Mouse (Mus musculus) cerebellum, postnatal 4 days (tissue): ENCODE data around the gene Bcas1.
A peak's percentile ranks its signal among the peaks of the same experiment; 100 is the strongest.
"Not testable (repeated sequence)": the region's sequence is repeated elsewhere in the genome, so short reads cannot be mapped to it uniquely, and the experiment has no call there.

Source experiments
- DNase-seq, 2 experiments: peaks; one replicate each; pipeline ENCODE4 v3.0.0; 2022; ENCODE audit warnings: low spot score in 2 of 2, mixed read lengths in 1 of 2

Gene Bcas1

DNA sequence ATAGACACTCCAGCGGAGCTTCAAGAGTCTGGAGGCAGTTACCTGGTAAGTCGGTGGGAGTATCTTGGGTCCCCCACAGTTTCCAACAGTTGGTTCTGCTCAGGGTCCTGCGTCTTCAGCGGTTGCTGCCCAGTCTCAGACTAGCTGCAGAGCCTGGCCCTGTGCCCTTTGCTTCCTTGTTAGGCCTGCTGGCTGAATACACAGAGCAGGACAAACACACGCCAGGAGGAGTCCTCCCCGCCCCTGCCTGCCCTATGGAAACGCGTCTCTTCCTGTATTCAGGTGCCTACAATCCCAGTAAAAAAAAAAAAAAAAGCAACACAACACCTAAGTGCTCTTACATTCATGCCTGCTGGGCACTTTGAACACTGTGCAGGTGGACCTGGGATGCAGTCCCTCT is at the start of gene Bcas1:
Gene Bcas1, minus strand, starts transcription at position 142 of the 400 bp plus-strand sequence.
- no peak for DNase-seq

- DNase-seq, result no peak
Observed at GRCm38 (mm10) chr2:170476643-170477042, 49.0 kb upstream of the Bcas1 start.

DNA sequence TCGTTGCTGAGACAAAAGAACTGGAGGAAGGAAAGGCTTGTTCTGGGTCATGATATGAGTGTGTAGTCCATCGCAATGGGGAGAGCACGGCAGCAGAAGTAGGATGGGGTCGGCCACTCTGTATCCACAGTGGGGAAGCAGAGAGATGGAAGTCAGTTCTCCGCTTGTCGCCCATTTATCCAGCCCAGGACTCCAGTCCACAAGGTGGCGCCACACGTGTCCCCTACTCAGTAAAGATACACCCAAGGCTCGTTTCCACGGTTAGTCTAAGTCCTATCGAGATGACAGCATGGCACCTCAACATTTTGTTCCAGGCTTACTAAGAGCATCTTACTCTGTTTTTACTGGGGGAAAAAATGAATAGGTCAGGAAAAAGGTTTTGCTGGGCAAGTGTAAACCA is 48.6 kb upstream of the Bcas1 start:
- no peak for DNase-seq

GRCm38 (mm10) chr2:170475164-170475563 is 47.5 kb upstream of the Bcas1 start:
- no peak for DNase-seq

- no peak for DNase-seq
Observed at GRCm38 (mm10) chr2:170474125-170474524, 46.5 kb upstream of the Bcas1 start.

- DNase-seq, result no peak
Observed at GRCm38 (mm10) chr2:170470591-170470990, 42.9 kb upstream of the Bcas1 start.

DNA sequence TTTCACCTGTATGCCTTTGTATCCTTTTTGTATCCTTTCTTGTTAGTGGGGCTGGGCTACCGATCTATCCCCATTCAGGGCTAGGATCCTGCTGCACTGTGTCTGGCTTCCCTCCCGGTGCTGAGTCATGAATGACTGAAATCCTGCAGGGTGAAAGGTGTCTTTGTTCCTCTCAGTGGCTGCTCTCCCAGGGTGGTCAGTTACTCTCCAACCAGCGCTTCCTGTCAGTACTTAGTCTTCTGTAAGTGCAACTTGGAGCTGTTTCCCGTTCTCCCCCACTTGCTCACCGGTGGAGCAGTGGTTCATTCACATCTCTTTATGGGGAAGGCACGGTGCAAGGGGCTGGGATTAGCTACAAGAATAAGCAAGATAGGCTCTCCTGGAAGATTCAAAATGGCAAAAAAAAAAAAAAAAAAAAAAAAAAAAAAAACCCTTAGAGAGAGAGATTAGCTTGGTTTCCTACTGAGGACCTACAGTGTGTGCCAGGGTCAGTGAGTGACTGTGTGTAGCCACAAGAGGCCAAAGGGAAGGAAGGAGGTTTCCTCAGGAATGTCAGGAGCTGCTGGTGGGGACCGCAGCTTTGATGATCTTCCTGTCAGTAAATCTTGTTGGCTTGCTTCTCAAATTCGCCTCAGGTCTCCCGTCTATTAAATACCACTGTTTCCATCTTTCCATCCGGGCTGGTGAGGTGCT is 42.1 kb upstream of the Bcas1 start:
- DNase-seq, result no peak

- DNase-seq, result peak in 1 of 2 experiments; percentile 34
Observed at GRCm38 (mm10) chr2:170468009-170468408, 40.4 kb upstream of the Bcas1 start.

GRCm38 (mm10) chr2:170464817-170465216 is 37.2 kb upstream of the Bcas1 start:
- no peak for DNase-seq

GRCm38 (mm10) chr2:170461652-170462051 is 34.0 kb upstream of the Bcas1 start:
- no peak for DNase-seq

- no peak for DNase-seq
Observed at GRCm38 (mm10) chr2:170459805-170460204, 32.2 kb upstream of the Bcas1 start.

DNA sequence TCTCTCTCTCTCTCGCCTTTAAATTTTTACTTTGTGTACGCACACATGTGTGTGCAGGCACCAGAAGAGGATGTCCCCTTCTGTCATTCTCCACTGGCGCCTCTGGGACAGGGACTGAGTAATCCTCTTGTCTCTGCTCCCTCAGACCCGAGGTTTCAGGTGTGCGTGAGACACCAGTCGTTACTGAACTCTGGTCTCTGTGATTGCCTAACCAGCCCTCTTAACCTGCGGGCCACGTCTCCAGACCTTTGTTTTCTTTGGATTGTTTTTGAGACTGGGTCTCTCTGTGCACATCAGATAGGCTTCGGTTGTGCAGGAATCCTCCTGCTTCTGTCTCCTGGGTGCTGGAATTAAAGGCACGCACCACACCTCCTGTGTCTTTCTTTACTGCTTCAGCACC is 31.5 kb upstream of the Bcas1 start:
- DNase-seq, result no peak

- DNase-seq, result not testable (repeated sequence)
Observed at GRCm38 (mm10) chr2:170453809-170454208, 26.2 kb upstream of the Bcas1 start.

GRCm38 (mm10) chr2:170450933-170451332 is 23.3 kb upstream of the Bcas1 start:
- peak; percentile 68 to 83 for DNase-seq

DNA sequence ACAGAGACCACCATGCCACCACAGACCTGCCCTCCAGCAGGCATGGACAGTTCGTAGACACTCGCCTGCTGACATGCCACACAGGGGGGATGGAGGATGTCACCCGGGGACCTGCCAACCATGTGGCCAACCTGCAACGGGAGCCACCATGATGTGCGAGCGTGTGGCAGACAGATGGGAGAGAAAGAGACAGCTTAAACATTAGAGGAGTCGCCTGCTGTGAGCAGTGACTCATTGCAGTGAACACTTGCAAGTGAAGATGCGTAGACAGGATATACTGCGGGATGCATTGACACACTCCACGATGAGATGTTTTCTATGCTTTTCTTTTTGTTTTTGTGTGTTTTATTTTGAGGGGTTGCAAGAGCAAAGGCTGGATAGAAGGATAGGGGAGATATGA is 20.0 kb upstream of the Bcas1 start:
- no peak for DNase-seq

DNA sequence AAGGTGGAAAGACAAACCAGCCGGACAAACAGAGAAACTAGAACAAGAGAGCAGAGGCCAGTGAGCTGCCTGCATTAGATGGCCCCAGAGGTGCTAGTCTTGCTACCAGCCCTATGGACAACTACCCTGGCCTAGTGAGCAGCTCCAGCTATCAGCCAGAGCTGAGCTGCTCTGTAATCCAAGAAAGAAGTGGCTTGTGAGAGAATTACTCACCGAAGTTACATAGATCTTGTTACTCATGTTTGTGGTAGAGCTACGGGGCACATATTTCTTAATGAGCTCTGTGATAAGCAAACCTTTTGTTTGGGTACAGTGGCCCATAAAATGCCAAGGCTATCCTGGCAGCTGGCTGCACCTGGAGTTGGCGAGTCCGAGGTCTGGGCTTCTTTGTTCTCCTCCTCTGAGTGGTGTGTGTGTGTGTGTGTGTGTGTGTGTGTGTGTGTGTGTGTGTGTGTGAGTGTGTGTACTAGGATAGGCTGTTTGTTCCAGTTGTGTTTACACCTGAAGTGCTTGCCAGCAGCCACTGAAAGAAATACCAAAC is 19.3 kb upstream of the Bcas1 start:
- DNase-seq, result no peak

GRCm38 (mm10) chr2:170445861-170446260 is 18.2 kb upstream of the Bcas1 start:
- no peak for DNase-seq

GRCm38 (mm10) chr2:170442535-170442934 is 14.9 kb upstream of the Bcas1 start:
- peak in 1 of 2 experiments; percentile 23 for DNase-seq

DNA sequence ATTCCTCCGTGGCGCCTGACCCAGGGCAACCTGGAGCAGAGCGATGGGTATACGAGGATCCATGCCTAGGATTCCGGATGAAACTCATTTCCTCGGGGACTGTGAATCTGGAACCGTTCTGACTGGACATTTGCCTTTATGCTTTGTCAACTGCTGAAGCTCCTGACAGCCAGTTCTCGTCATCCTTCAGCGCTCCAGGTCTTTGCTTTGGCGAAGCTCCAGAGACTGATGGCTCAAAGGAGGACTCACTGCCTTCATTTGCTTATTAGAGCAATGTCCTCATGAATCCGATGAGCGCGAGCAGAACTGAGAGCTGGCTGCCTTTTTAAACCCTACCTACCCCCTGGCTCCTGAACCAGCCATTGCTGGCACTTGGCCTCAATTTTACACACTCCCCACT is 11.1 kb upstream of the Bcas1 start:
- no peak for DNase-seq

GRCm38 (mm10) chr2:170436204-170436603 is 8.6 kb upstream of the Bcas1 start:
- no peak for DNase-seq

DNA sequence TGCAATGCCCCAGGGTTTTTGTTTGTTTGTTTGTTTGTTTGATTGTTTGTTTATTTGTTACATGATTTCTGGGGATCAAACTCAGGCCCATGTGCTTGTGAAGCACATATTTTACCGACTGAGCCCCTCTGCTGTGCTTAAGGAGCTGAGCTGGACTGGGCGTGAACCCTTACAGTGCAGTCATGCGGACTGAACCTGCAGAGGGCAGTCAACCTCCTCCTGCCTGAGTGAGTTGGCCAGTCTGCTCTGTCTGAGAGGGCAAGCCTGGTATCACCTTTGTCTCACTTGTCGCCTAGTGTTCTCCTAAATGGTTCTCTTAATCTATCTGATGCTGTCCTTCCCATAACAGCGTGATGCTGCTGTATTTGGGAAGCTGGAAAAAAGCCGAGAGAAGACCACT is 4.5 kb upstream of the Bcas1 start:
- DNase-seq, result no peak

DNA sequence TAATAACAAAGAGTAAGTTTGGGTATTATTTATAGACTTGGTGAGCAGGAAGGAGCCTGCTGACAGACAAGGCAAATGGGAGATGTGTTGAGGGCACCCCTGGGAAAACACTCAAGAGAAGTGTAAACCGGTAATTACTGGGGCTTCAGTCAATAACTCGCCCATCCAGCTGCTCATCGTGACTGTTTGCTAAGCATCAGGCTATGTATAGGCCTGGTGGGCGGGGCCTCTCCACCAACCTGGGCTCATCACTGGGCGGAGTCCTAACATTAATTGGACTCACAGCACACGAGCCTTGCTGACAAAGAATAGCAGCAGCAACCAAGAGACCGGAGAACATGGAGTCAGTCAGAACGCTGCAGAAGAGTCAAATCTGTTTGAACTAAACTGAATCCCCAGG is 1.3 kb upstream of the Bcas1 start:
- no peak for DNase-seq

GRCm38 (mm10) chr2:170424131-170424530 is 3.5 kb downstream of the Bcas1 start:
- no peak for DNase-seq

DNA sequence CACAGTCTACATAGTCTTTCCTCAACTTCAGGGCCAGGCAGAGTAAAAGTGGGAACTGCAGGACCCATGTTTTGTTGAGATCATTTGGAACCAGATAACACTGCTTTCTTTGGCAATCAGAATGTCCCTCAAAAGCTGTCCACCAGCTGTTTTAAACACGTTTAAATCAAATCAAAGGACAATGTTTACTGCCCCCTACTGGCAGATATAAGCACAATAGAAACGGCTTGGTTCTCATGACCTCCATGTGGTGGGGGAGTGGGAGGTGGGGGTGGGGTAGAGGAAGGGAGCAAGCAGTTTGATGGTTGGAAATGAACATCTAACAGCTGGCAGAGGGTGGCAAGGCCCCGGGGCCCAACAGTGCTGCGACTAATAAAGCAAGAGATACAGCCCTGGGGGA is 5.7 kb downstream of the Bcas1 start:
- no peak for DNase-seq
